Mouse (Mus musculus) lung, adult 2 months (tissue): Measurements from ENCODE around the gene Nav1. TPM values are rescaled to one million over a fixed set of nuclear protein-coding genes. Genes with fewer than 3 reads are reported as not detected.

Source experiments
- DNase-seq: peaks from one replicate; pipeline ENCODE4 v3.0.0; 2022
- H3K4me1 ChIP-seq: fragments of 200-500 bp; 2 replicates; pipeline ENCODE4 v1.6.1; 2011; ENCODE audit warnings: low read length; ENCODE audit not compliant: control insufficient read depth, insufficient read depth
- H3K4me3 ChIP-seq: fragments of 200-500 bp; replicated peaks from 2 replicates; pipeline ENCODE3; 2011; ENCODE audit warnings: low read depth, mild to moderate bottlenecking, control low read depth, low read length; ENCODE audit errors: extremely low read depth
- CTCF ChIP-seq: fragments of 200-500 bp; IDR thresholded peaks from 2 replicates; pipeline ENCODE4 v1.5.1; 2011; ENCODE audit warnings: mild to moderate bottlenecking, low read length, control low read depth; ENCODE audit not compliant: insufficient read depth
- POLR2A ChIP-seq: fragments of 200-500 bp; IDR thresholded peaks from 2 replicates; pipeline ENCODE4 v1.6.1; 2011; ENCODE audit warnings: low read depth, mild to moderate bottlenecking, control low read depth, low read length, borderline replicate concordance; ENCODE audit errors: extremely low read depth
- WGBS: fragments of 180-500 bp; shearing (Covaris S2); methylation state at CpG from one replicate; pipeline ENCODE4 v1.1.7; 2018; 5-methylcytosine and 5-hydroxymethylcytosine counted together
- polyA plus RNA-seq: library from polyadenylated mRNA; depleted of rRNA; stranded (reverse); fragments of >200 nt; gene quantifications from 2 replicates; pipeline ENCODE4 v1.2.3, GENCODE M21; 2012

Gene Nav1
- polyA plus RNA-seq, 1 experiment: 21.2 TPM

DNA sequence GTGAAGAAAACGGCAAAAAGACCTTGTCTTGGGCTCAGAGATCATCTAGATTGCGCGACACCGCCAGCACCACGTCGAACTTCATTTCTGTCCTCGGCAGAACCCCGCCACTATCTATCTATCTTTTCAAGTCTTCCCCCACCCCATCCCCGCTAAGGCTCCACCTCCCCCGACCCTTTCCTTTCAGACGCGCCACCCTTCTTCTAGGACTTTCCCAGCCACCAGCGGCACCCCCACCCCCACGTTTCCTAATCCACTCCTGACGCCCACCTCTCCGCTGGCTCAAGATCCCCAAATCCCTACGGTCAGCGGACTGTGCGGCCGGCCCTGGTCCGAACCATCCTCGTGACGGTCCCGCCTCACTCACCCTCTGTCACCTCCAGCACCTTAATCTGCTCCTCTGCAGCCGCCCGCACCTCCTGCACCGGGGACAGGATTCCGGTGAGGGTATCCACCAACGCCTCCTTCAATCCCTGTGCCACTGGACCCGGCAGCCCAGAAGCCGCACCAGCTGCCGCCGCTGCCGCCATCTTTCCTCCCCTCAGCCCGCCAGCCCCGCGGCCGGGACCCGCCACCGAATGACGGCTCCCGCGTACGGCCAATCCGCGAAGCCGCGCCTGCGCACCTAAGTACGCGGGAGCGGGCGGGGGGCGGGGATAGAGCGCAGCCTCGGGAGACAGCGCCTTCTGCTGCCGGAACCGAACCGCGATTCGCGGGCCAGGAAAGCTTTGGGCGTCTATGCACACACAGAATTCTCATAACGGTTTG lies 177.0 kb downstream of the Nav1 start, which contains the start of gene Ipo9:
Ipo9 (minus strand) TSS at position 599 of the 768 bp plus-strand sequence.
- Histone ChIP-seq H3K4me3 (peak within 1 kb of the TSS; percentile 97), H3K4me1 (peaks cover 3% of the 10 kb centered on the region)
- under 1% methylated on average over 65 of the region's 65 CpGs for WGBS
- peak; percentile 87 for DNase-seq
- TF ChIP-seq CTCF (peak; percentile 43; the same call in 1 of the 2 replicates), POLR2A (0 out of 2 replicates have a peak, but pooled peaks have one; percentile 38)

DNA sequence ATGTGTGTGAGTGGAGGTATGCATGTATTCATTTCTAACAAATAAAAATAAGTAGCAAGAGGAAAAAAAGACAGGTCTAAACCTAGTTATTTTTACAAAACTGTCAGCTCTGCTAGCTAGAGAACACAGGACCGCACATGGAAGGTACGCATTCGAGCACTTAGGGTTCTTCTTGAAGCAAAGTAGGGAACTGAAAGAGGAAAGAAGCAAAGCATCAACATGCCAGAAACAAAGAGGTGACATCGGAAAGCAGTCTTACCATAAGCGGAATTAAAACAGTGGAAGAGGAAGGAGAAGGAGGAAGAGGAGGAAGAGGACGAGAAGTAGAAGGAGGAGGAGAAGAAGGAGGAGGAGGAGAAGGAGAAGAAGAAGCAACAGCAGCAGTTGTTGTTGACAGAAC lies 179.7 kb downstream of the Nav1 start:
- H3K4me3 ChIP-seq: no peak overlapping the region
- DNase-seq: no peak
- H3K4me1 ChIP-seq: peaks cover 3% of the 10 kb centered on the region
- TF ChIP-seq CTCF: no peak
- TF ChIP-seq POLR2A: no peak
- WGBS: 67% methylated on average over 6 of the region's 6 CpGs

DNA sequence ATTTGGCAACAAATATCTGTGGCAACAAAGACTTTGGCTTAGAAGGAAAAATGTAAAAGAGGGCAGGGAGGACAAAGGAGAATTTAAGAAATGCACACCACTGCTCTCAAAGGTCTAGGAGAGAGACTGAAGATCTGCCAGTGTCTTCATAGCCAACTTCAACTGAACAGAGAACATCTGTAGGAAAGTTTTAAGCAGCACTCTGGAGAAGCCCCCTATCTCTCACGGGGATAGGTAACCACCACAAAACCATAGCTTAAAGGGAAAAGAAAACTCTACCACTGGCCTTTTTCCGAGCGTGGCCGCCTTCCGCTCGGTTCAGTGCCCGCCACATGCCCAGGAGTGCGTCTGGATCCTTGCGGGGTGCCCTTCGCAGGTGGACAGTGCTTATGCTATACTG lies 180.4 kb downstream of the Nav1 start:
- WGBS: 89% methylated on average over 10 of the region's 10 CpGs
- no peak for TF ChIP-seq CTCF
- TF ChIP-seq POLR2A: no peak

DNA sequence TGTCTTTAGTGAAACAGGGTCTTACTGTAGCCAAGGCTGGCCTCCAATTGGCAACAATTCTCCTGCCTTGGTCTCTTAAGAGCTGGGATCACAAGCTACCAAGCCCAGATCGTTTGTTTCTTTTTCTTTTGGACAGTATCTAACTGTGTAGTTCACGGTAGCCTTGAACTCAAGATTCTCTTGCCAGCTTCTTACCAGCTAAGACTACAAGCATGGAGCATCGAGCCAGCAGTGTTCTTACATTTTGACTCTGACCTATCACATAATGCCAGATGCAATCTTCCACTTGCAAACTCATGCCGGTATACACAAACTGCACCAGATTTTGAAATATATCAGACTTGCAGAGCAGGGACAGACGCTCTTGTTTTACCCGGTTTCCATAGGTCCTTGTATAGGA lies 184.3 kb downstream of the Nav1 start:
- TF ChIP-seq CTCF: no peak
- no peak for TF ChIP-seq POLR2A
- 88% methylated on average over 6 of the region's 6 CpGs for WGBS

More for the DNA sequence above, 180.4 kb downstream of the Nav1 start:
- H3K4me1 ChIP-seq: peaks cover 3% of the 10 kb centered on the region
- no peak for DNase-seq
- no peak overlapping the region for H3K4me3 ChIP-seq

DNA sequence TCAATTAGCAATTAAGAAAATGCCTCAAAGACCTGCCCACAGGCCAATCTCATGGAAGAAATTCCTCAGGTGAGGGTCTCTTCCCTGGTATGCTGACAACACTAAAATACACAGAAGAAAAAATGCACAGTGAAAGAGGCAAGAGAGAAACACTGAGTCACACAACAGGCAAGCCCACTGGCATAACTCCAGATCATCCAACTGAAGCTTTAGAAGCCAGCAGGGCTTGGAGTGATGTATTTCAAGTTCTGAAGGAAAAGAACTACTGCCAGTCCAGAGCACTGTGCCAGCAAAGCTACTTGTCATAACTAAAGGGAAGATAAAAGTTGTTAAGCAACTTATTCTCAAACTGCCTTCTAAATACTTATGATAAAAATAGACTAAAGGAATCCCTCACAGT lies 193.1 kb downstream of the Nav1 start:
- no peak overlapping the region for H3K4me3 ChIP-seq
- peaks cover 11% of the 10 kb centered on the region for H3K4me1 ChIP-seq
- TF ChIP-seq POLR2A (no peak), CTCF (no peak)
- no peak for DNase-seq

More for the DNA sequence above, 184.3 kb downstream of the Nav1 start:
- Histone ChIP-seq H3K4me1 (no peaks in the 10 kb centered on the region), H3K4me3 (no peak overlapping the region)
- no peak for DNase-seq

DNA sequence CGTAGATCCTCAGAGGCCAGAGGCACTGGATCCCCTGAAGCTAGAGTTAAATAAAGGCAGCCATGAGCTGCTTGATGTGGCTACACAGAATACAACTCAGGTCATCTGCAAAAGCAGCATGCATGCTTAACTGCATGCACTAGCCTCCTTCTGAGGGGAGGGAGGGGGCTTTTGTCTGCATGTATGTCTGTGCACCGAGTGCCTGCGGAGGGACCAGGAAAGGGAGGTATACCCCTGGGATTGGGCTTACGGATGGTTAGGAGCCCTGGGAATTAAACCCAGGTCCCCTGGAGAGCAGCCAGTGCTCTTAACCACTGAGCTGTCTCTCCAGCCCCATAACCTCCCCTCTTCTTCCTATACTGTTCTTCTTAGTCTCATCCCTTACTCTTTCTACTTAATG lies 195.0 kb downstream of the Nav1 start:
- DNase-seq: no peak
- 78% methylated on average over 4 of the region's 4 CpGs for WGBS
- H3K4me3 ChIP-seq: no peak overlapping the region
- peaks cover 11% of the 10 kb centered on the region for H3K4me1 ChIP-seq
- TF ChIP-seq CTCF (no peak), POLR2A (no peak)

DNA sequence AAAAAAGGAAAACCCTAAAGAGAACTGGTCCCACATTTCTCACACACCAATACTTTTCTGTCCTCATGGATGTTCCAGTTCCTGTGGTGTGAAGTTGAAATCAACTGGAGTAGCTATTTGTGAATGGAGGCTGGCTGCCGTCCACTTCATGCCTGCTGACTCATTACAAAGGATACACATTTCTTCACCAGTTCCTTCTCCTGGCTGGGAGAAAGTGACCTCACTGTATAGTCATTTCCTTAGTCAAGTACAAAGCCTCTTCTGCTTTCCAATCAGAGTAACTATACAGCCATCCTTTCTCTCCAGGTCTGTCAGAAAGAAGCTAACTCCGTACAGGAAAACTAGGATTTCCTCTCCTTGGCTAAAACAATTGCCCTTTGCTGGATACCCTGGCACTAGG lies 196.1 kb downstream of the Nav1 start:
- 7% methylated on average over 2 of the region's 2 CpGs for WGBS
- H3K4me1 ChIP-seq: peaks cover 11% of the 10 kb centered on the region
- TF ChIP-seq CTCF: no peak
- TF ChIP-seq POLR2A: no peak
- no peak overlapping the region for H3K4me3 ChIP-seq
- DNase-seq: peak; percentile 25

DNA sequence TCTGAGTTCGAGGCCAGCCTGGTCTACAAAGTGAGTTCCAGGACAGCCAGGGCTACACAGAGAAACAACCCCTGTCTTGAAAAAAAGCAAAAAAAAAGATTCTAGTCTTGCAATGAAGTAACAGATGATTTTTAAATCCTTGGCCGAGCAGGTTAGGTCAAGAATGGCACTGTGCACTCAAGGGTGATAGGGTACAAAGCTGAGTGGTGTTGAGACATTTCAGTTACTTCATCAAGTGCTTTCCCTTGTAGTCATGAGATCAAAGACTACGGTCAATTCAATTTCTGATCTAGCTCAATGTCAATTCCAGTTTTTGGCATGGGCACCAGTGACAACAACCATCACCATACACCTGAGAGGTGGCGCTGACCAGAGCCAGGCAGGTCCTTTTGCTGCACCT lies 198.1 kb downstream of the Nav1 start:
- DNase-seq: no peak
- 89% methylated on average over 4 of the region's 4 CpGs for WGBS
- Histone ChIP-seq H3K4me1 (peaks cover 11% of the 10 kb centered on the region), H3K4me3 (no peak overlapping the region)
- no peak for TF ChIP-seq POLR2A
- no peak for TF ChIP-seq CTCF

DNA sequence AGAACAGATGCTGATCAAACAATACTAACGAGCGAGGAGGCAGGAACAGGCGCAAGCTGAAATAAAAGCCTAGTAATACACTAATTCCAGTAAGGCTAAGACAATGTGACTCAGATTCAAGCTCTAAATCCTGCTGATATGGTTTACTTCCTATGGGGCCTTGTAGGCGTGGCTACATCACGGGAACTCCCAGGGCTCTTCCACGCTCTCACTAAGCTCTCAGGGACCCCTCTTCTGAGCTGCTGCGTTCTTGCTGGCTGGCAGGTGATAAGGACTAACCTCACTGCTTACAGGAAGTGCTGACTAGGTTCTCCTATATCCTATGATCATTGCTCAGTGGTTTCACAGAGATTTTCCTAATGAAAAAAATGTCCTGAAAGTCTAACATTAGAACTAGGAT lies 201.7 kb downstream of the Nav1 start:
- Histone ChIP-seq H3K4me1 (no peaks in the 10 kb centered on the region), H3K4me3 (no peak overlapping the region)
- no peak for DNase-seq
- WGBS: 83% methylated on average over 7 of the region's 7 CpGs
- TF ChIP-seq CTCF: no peak
- no peak for TF ChIP-seq POLR2A

DNA sequence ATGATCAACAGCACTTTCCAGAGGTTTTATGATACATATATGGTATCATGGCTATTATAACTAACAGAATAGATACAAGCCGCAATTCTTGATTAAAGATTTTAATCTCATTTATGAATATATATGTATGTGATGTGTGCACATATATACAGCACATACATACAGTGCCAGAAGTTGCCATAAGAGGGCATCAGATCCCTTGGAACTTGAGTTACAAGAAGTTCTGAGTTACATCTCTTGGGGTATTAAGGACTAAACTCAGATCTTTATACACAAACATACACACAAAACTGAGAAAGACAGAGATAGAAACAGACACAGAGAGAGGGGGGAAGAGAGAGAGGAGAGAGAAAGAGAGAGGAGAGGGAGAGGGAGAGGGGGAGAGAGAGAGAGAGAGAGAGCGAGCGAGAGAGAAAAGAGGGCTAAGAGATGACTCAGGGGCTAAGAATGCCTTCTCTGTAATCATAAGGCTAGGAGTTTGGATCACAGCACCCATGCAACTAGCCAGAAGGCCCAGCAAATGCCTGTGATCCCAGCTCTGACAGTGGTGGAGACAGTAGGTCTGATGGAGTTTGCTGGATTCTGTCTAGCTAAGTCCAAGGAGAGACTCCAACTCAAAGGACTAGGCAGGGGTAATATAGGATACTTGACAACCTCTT lies 205.5 kb downstream of the Nav1 start:
- no peak for DNase-seq
- H3K4me1 ChIP-seq: no peaks in the 10 kb centered on the region
- TF ChIP-seq POLR2A: no peak
- 92% methylated on average over 3 of the region's 3 CpGs for WGBS
- no peak overlapping the region for H3K4me3 ChIP-seq

DNA sequence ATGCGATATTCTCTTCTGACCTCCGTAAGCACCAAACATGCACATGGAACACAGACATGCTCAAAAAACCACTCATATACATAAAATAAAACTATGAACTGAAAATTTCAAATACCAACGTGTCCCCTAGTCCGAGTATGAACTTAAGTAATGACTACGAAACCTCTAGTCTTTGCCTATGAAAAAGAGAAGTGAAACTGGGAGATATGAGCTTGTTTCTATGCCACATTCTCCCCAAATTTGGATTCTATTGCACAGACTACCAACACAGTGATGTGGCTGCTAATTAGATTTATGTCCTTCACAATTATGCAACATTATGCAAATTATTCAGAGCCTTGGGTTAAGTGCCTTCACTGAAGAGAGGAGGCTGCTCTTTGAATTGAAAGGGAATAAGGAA lies 207.6 kb downstream of the Nav1 start:
- no peak overlapping the region for H3K4me3 ChIP-seq
- no peak for DNase-seq
- TF ChIP-seq POLR2A (no peak), CTCF (no peak)
- no peaks in the 10 kb centered on the region for H3K4me1 ChIP-seq
- WGBS: 88% methylated on average over 5 of the region's 5 CpGs
